Mouse (Mus musculus): ENCODE data around the gene Uaca. TPM values are rescaled to one million over a fixed set of nuclear protein-coding genes. Genes with fewer than 3 reads are reported as not detected.

The Uaca gene
- polyA plus RNA-seq (2015; fragmentation: Nextera tagmentation; extraction: Ambion mirVana), result 16.1 and 16.8 TPM in 2 replicates

DNA sequence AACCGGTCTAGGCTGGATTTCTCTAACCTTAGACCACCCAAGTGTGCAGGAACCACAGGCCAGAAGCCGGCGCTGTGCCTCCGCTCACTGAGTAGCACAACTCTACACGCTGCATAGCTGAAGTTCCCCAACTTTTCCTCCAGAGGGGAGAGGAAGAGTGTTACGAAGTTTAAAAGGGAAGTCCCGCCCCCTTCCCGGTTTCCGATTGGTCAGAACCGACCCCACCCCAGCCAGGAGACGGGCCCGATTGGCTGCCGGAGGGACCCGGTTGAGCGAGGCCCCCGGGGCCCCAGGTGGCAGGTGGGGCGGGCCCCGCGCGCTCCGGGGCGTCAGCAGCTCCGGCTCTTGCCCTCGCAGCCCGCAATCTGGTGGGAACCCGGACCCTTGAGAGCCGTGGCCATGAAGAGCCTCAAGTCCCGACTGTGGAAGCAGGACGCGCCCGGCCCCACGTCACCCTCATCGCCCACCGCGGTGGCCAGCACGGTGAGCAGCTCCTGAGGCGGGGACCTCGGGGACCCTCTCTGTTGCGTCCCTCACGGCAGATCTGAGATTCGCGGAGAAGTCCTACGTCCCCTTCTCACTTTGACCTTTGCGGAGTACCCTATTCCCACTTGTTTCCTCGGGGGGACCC, at the start of gene Uaca:
TSS of gene Uaca (plus strand) at position 333 of the 631 bp plus-strand sequence.

Other genes starting within 250 kb of the Uaca start
- 6.9 and 9.9 TPM in 2 replicates for gene Lrrc49, start 106.4 kb upstream of the Uaca start, polyA plus RNA-seq (2015; fragmentation: Nextera tagmentation; extraction: Ambion mirVana)
- 2.4 and 2.7 TPM in 2 replicates for gene Larp6, start 81.6 kb upstream of the Uaca start, polyA plus RNA-seq (2015; fragmentation: Nextera tagmentation; extraction: Ambion mirVana)

Measured in urinary bladder, postnatal 0 days (tissue).